In the genomic region with DNA sequence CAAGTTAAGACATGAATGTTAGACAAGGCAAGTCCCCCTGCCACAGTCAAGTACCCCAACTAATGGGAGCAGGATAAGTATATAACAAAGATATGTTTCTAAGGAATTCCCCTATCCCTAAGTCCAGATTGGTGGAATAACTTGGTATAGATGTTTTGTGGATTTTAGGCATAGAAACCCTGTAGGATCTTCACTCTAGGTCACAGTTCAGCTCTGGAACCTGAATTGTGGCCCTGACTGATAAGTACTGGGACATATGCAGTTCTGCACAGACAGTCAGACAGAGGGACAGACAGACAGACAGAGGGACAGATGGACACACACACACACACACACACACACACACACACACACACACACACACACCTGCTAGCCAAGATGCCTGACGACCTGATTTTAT, we compare ENCODE assay signal across 14 mouse cellular contexts. TPM values are rescaled to one million over a fixed set of nuclear protein-coding genes. Genes with fewer than 3 reads are reported as not detected.
DNase-seq lines count a peak whose midpoint lies in the region; ATAC-seq and TF ChIP-seq lines count a peak whose summit lies in the region.
"Had no signal": no experiment of that assay in that cellular context is flagged by ENCODE, and none has a peak within 500 bp of the region (broad histone marks: within the 10 kb centered on the region; RNA-seq: fewer than 3 reads in every experiment).

No protein-coding gene starts in this region.

- H3K4me2 ChIP-seq in forebrain, embryonic 16.5 days (ENCODE audit: low read length), result no peak overlapping the region
- no peak overlapping the region for H3K4me2 ChIP-seq in hindbrain, postnatal 0 days (ENCODE audit: low read depth, low read length)
- H3K4me2 ChIP-seq: heart, embryonic 12.5 days had no signal

- H3K9ac ChIP-seq in forebrain, embryonic 16.5 days (replicated peaks; ENCODE audit: low read depth, low read length), result no peak overlapping the region
- H3K9ac ChIP-seq in hindbrain, postnatal 0 days (replicated peaks; ENCODE audit: low read length), result no peak overlapping the region
- H3K9ac ChIP-seq: heart, embryonic 12.5 days had no signal

- H3K36me3 ChIP-seq in forebrain, embryonic 10.5 days (replicated peaks), result no peaks in the 10 kb centered on the region
- no peaks in the 10 kb centered on the region for H3K36me3 ChIP-seq in forebrain, embryonic 16.5 days (ENCODE audit: control insufficient read depth, insufficient read depth)
- H3K36me3 ChIP-seq in hindbrain, postnatal 0 days (ENCODE audit: insufficient read depth, low read length), result no peaks in the 10 kb centered on the region
- H3K36me3 ChIP-seq: heart, embryonic 12.5 days had no signal

- peak; percentile 40 for DNase-seq in forebrain, embryonic 10.5 days (ENCODE audit: extremely low spot score, low spot score)
- peak; percentile 35 for DNase-seq in thymus, postnatal 0 days (ENCODE audit: low spot score)
- no peak for DNase-seq in thymus, postnatal 36 days
- DNase-seq in hindbrain, postnatal 0 days (ENCODE audit: low spot score), result peak; percentile 36
- peak; percentile 59 for DNase-seq in yolk sac, embryonic 10.5 days (ENCODE audit: low spot score)
- DNase-seq in adrenal gland, adult 2 months, result no peak
- DNase-seq in urinary bladder, postnatal 36 days (ENCODE audit: low spot score in 2 of 2), result no peak
- DNase-seq: kidney, postnatal 25 days had no signal

- no peaks in the 10 kb centered on the region for H3K9me3 ChIP-seq in forebrain, embryonic 10.5 days
- H3K9me3 ChIP-seq in forebrain, embryonic 16.5 days (ENCODE audit: control insufficient read depth, low read length), result no peaks in the 10 kb centered on the region
- no peaks in the 10 kb centered on the region for H3K9me3 ChIP-seq in hindbrain, postnatal 0 days (ENCODE audit: low read length)
- H3K9me3 ChIP-seq: heart, embryonic 12.5 days had no signal

- no peak overlapping the region for H3K4me3 ChIP-seq in forebrain, embryonic 10.5 days
- H3K4me3 ChIP-seq in forebrain, embryonic 16.5 days (replicated peaks; ENCODE audit: low read length), result no peak overlapping the region
- no peak overlapping the region for H3K4me3 ChIP-seq in hindbrain, postnatal 0 days (ENCODE audit: low read length)
- H3K4me3 ChIP-seq: heart, embryonic 12.5 days had no signal

- TF ChIP-seq CTCF in hindbrain, postnatal 0 days (IDR thresholded peaks at IDR 0.05; ENCODE audit: low read depth), result no peak

- H3K27me3 ChIP-seq in forebrain, embryonic 10.5 days (ENCODE audit: poor library complexity, severe bottlenecking), result no peaks in the 10 kb centered on the region
- H3K27me3 ChIP-seq in forebrain, embryonic 16.5 days (replicated peaks; ENCODE audit: control insufficient read depth, insufficient read depth, low read length), result no peaks in the 10 kb centered on the region
- H3K27me3 ChIP-seq in hindbrain, postnatal 0 days (ENCODE audit: insufficient read depth, low read length), result no peaks in the 10 kb centered on the region
- H3K27me3 ChIP-seq: heart, embryonic 12.5 days had no signal

- WGBS in forebrain, embryonic 10.5 days, result 100% methylated on average over 1 of the region's 1 CpGs
- 100% methylated on average over 1 of the region's 1 CpGs for WGBS in forebrain, embryonic 16.5 days
- WGBS in hindbrain, postnatal 0 days, result 100% methylated on average over 1 of the region's 1 CpGs

- ATAC-seq in forebrain, embryonic 16.5 days, result no peak
- ATAC-seq in hindbrain, postnatal 0 days, result no peak

- H3K4me1 ChIP-seq in forebrain, embryonic 10.5 days, result no peaks in the 10 kb centered on the region
- no peaks in the 10 kb centered on the region for H3K4me1 ChIP-seq in forebrain, embryonic 16.5 days (replicated peaks; ENCODE audit: control insufficient read depth, insufficient read depth, low read length)
- no peaks in the 10 kb centered on the region for H3K4me1 ChIP-seq in hindbrain, postnatal 0 days (ENCODE audit: insufficient read depth, low read length)

- H3K27ac ChIP-seq in forebrain, embryonic 10.5 days, result no peak overlapping the region
- no peak overlapping the region for H3K27ac ChIP-seq in forebrain, embryonic 16.5 days (ENCODE audit: low read length)
- H3K27ac ChIP-seq in hindbrain, postnatal 0 days, result no peak overlapping the region

RNA-seq across cellular contexts. Expression of a gene that starts 32.6 kb away (rescaled TPM):
- not detected in 2 replicates for polyA plus RNA-seq in forebrain, embryonic 10.5 days (2016; fragmentation: Nextera tagmentation; extraction: Ambion mirVana)
- not detected in 2 replicates for polyA plus RNA-seq in forebrain, embryonic 16.5 days (2015; fragmentation: Nextera tagmentation; extraction: Ambion mirVana)
- not detected in 2 replicates for polyA plus RNA-seq in thymus, postnatal 0 days (2015; fragmentation: Nextera tagmentation; extraction: Ambion mirVana)
- total RNA-seq in hindbrain, postnatal 0 days (2014; rRNA removed), result not detected in 2 replicates
- not detected in 2 replicates for polyA plus RNA-seq in hindbrain, postnatal 0 days (2015; fragmentation: Nextera tagmentation; extraction: Ambion mirVana)
- total RNA-seq in adrenal gland, adult 2 months (2021), result not detected
- polyA plus RNA-seq in adrenal gland, adult 2 months (2012; rRNA removed), result not detected in 2 replicates
- polyA plus RNA-seq: forebrain, embryonic 11.5 days; heart, embryonic 12.5 days; liver, embryonic 16.5 days; neural tube, embryonic 11.5 days; spleen, adult 2 months had no signal

RNA-seq across cellular contexts. Expression of a gene that starts 36.0 kb away (rescaled TPM):
- polyA plus RNA-seq in forebrain, embryonic 10.5 days (2016; fragmentation: Nextera tagmentation; extraction: Ambion mirVana), result 13.0 and 15.5 TPM in 2 replicates
- 25.3 and 42.4 TPM in 2 replicates for polyA plus RNA-seq in forebrain, embryonic 16.5 days (2015; fragmentation: Nextera tagmentation; extraction: Ambion mirVana)
- polyA plus RNA-seq in thymus, postnatal 0 days (2015; fragmentation: Nextera tagmentation; extraction: Ambion mirVana), result 9.9 and 13.0 TPM in 2 replicates
- 39.6 and 48.2 TPM in 2 replicates for total RNA-seq in hindbrain, postnatal 0 days (2014; rRNA removed)
- polyA plus RNA-seq in hindbrain, postnatal 0 days (2015; fragmentation: Nextera tagmentation; extraction: Ambion mirVana), result 36.3 and 44.1 TPM in 2 replicates
- total RNA-seq in adrenal gland, adult 2 months (2021), result 10 to 100 TPM; 24.5 to 29.1 TPM
- 401 and 465 TPM in 2 replicates for polyA plus RNA-seq in adrenal gland, adult 2 months (2012; rRNA removed)

Comparison
In these comparisons a context has a peak if more than half of its experiments do, and no peak if none do; other contexts are left out.
1. DNase-seq: peak in forebrain, embryonic 10.5 days (single experiment), thymus, postnatal 0 days (single experiment), hindbrain, postnatal 0 days (single experiment) and yolk sac, embryonic 10.5 days (single experiment); none in thymus, postnatal 36 days (0 of 2), adrenal gland, adult 2 months (single experiment) and urinary bladder, postnatal 36 days (0 of 2).